In the genomic region with DNA sequence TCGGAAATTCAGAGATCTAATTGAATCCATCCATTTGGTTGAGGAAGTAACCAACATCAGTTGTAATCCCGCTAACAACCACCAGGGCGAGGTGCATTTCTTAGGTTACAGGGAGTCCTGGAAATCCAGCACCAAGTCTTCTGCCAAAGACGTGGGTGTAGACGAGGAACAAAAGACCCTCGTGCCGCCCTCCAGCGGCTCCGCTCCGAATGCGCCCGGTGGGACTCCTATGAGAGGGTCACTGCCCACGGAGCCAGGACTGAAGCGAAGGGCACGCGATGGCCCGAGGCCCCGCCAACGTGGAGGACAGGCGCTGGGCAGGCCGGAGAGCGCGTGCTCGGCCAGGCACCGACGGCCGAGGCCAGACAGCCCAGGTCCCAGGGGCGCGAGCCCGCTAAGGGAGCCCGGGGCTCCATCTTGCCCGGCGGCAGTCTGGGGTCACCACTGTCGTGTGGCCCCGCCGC, we compare ENCODE assay signal across 8 mouse cellular contexts. TPM values are rescaled to one million over a fixed set of nuclear protein-coding genes. Genes with fewer than 3 reads are reported as not detected.
DNase-seq lines count a peak whose midpoint lies in the region; ATAC-seq and TF ChIP-seq lines count a peak whose summit lies in the region.

No protein-coding gene starts in this region.

- DNase-seq in CH12.LX (ENCODE audit: extremely low read depth), result peak; percentile 94
- DNase-seq in c-Kit-positive CD71-negative TER-119-negative erythroid progenitor cells, embryonic 14.5 days (ENCODE audit: low read depth), result peak; percentile 89
- DNase-seq in forebrain, embryonic 10.5 days (ENCODE audit: extremely low spot score, low spot score), result peak; percentile 86
- peak; percentile 75 for DNase-seq in heart, postnatal 0 days (ENCODE audit: low spot score)
- DNase-seq in kidney, postnatal 36 days, result peak; percentile 86 to 90
- DNase-seq in neural tube, embryonic 11.5 days (ENCODE audit: low spot score), result peak; percentile 90

- TF ChIP-seq CTCF in CH12.LX (conservative IDR thresholded peaks at IDR 0.05 in 1 of 2, IDR thresholded peaks at IDR 0.05 in 1 of 2; ENCODE audit: low read depth in 2 of 2, low read length in 2 of 2), result peak; percentile 64; a peak in 3 of 4 replicates
- TF ChIP-seq CTCF in heart, postnatal 0 days (IDR thresholded peaks at IDR 0.05; ENCODE audit: low read depth), result peak; percentile 59

- under 1% methylated on average over 36 of the region's 36 CpGs for WGBS in forebrain, embryonic 10.5 days
- WGBS in heart, postnatal 0 days, result 2% methylated on average over 33 of the region's 36 CpGs
- 1% methylated on average over 36 of the region's 36 CpGs for WGBS in liver, embryonic 15.5 days (ENCODE audit: insufficient replicate concordance)
- under 1% methylated on average over 35 of the region's 36 CpGs for WGBS in neural tube, embryonic 11.5 days
- WGBS in stomach, embryonic 16.5 days, result 1% methylated on average over 36 of the region's 36 CpGs

- dilution Hi-C loops in CH12.LX (cut with MboI; ENCODE audit: extremely low pct_ligation_motif_present, extremely low pct_unique_long_range_greater_than_20kb, low sequenced_read_pairs), result no loop called here

- in situ Hi-C loops in CH12.LX (cut with MboI; ENCODE audit: low pct_ligation_motif_present, low pct_unique_long_range_greater_than_20kb, low sequenced_read_pairs), result no loop called here

- ATAC-seq in heart, postnatal 0 days (ENCODE audit: insufficient read depth, low read depth), result peak; percentile 14
- ATAC-seq in liver, embryonic 15.5 days (ENCODE audit: insufficient read depth), result peak; percentile 8
- peak; percentile 50 for ATAC-seq in neural tube, embryonic 11.5 days (ENCODE audit: insufficient read depth, low FRiP score, low TSS enrichment)
- ATAC-seq in stomach, embryonic 16.5 days (ENCODE audit: insufficient read depth, low FRiP score), result peak; percentile 2; the same call in 1 of the 2 replicates

- peak overlapping the region; percentile 54 for H3K9ac ChIP-seq in CH12.LX (ENCODE audit: insufficient read depth, low read depth)
- H3K9ac ChIP-seq in heart, postnatal 0 days (replicated peaks; ENCODE audit: low read depth, low read length), result peak overlapping the region; percentile 66; the same call in 1 of the 2 replicates
- H3K9ac ChIP-seq in liver, embryonic 15.5 days, result peak overlapping the region; percentile 62
- peak overlapping the region; percentile 69 for H3K9ac ChIP-seq in neural tube, embryonic 11.5 days (ENCODE audit: low read length)
- peak overlapping the region; percentile 85 for H3K9ac ChIP-seq in stomach, embryonic 16.5 days (ENCODE audit: low read length)

- H3K27ac ChIP-seq in CH12.LX (ENCODE audit: insufficient read depth, low read depth), result peak overlapping the region; percentile 69
- H3K27ac ChIP-seq in forebrain, embryonic 10.5 days, result peak overlapping the region; percentile 94
- peak overlapping the region; percentile 95 for H3K27ac ChIP-seq in heart, postnatal 0 days (ENCODE audit: low read depth)
- peak overlapping the region; percentile 77 for H3K27ac ChIP-seq in liver, embryonic 15.5 days (replicated peaks)
- H3K27ac ChIP-seq in neural tube, embryonic 11.5 days (ENCODE audit: low read depth, low read length), result peak overlapping the region; percentile 65
- H3K27ac ChIP-seq in stomach, embryonic 16.5 days (ENCODE audit: low read length), result peak overlapping the region; percentile 91

- no peaks in the 10 kb centered on the region for H3K27me3 ChIP-seq in CH12.LX (replicated peaks)
- H3K27me3 ChIP-seq in forebrain, embryonic 10.5 days (ENCODE audit: poor library complexity, severe bottlenecking), result no peaks in the 10 kb centered on the region
- H3K27me3 ChIP-seq in heart, postnatal 0 days (ENCODE audit: control insufficient read depth, insufficient read depth, low read length), result no peaks in the 10 kb centered on the region
- no peaks in the 10 kb centered on the region for H3K27me3 ChIP-seq in liver, embryonic 15.5 days
- no peaks in the 10 kb centered on the region for H3K27me3 ChIP-seq in neural tube, embryonic 11.5 days (ENCODE audit: control insufficient read depth, insufficient read depth, low read length)
- no peaks in the 10 kb centered on the region for H3K27me3 ChIP-seq in stomach, embryonic 16.5 days (ENCODE audit: control insufficient read depth, insufficient read depth, low read length)

- peaks cover 25% of the 10 kb centered on the region for H3K79me2 ChIP-seq in CH12.LX (replicated peaks; ENCODE audit: control insufficient read depth, extremely low read depth, insufficient read depth, poor library complexity, severe bottlenecking)

- H3K4me1 ChIP-seq in CH12.LX (ENCODE audit: control insufficient read depth in 1 of 2, insufficient read depth in 2 of 2), result peaks cover 3 to 19% of the 10 kb centered on the region in 2 experiments; a peak in 2 of 4 replicates
- peaks cover 20% of the 10 kb centered on the region for H3K4me1 ChIP-seq in forebrain, embryonic 10.5 days
- peaks cover 10% of the 10 kb centered on the region; the same call in 1 of the 2 replicates for H3K4me1 ChIP-seq in heart, postnatal 0 days (ENCODE audit: control insufficient read depth, insufficient read depth)
- H3K4me1 ChIP-seq in liver, embryonic 15.5 days (replicated peaks), result peaks cover 23% of the 10 kb centered on the region
- H3K4me1 ChIP-seq in neural tube, embryonic 11.5 days (ENCODE audit: control insufficient read depth, insufficient read depth, low read length), result peaks cover 6% of the 10 kb centered on the region
- peaks cover 12% of the 10 kb centered on the region; the same call in 1 of the 2 replicates for H3K4me1 ChIP-seq in stomach, embryonic 16.5 days (ENCODE audit: control insufficient read depth, insufficient read depth, low read length)

- TF ChIP-seq POLR2A in CH12.LX (IDR thresholded peaks at IDR 0.05; ENCODE audit: low read depth, low read length), result peak; percentile 59

- peak overlapping the region; percentile 34 to 60 (median 54) for H3K4me3 ChIP-seq in CH12.LX (replicated peaks in 1 of 3; ENCODE audit: low read depth in 2 of 3, low read length in 2 of 3, poor library complexity in 1 of 3)
- peak overlapping the region; percentile 64 for H3K4me3 ChIP-seq in forebrain, embryonic 10.5 days
- H3K4me3 ChIP-seq in heart, postnatal 0 days (ENCODE audit: low read depth, low read length), result peak overlapping the region; percentile 54
- peak overlapping the region; percentile 78 for H3K4me3 ChIP-seq in liver, embryonic 15.5 days (replicated peaks)
- H3K4me3 ChIP-seq in neural tube, embryonic 11.5 days (ENCODE audit: low read depth, low read length), result peak overlapping the region; percentile 44
- peak overlapping the region; percentile 56 for H3K4me3 ChIP-seq in stomach, embryonic 16.5 days (replicated peaks; ENCODE audit: low read length)

- no peak; the same call in 1 of the 2 replicates for TF ChIP-seq RAD21 in CH12.LX (IDR thresholded peaks at IDR 0.05; ENCODE audit: low read depth, low read length)

- peak overlapping the region; percentile 60 for H3K4me2 ChIP-seq in CH12.LX (ENCODE audit: insufficient read depth, low read depth, poor library complexity, severe bottlenecking)
- peak overlapping the region; percentile 63 for H3K4me2 ChIP-seq in heart, postnatal 0 days (ENCODE audit: low read depth, low read length)
- peak overlapping the region; percentile 98 for H3K4me2 ChIP-seq in liver, embryonic 15.5 days
- H3K4me2 ChIP-seq in neural tube, embryonic 11.5 days (ENCODE audit: low read depth), result peak overlapping the region; percentile 48
- peak overlapping the region; percentile 70 for H3K4me2 ChIP-seq in stomach, embryonic 16.5 days (ENCODE audit: low read depth, low read length)

- H3K9me3 ChIP-seq in CH12.LX (replicated peaks; ENCODE audit: low read length), result no peaks in the 10 kb centered on the region
- peaks cover 4% of the 10 kb centered on the region; the same call in 1 of the 2 replicates for H3K9me3 ChIP-seq in forebrain, embryonic 10.5 days
- H3K9me3 ChIP-seq in heart, postnatal 0 days (replicated peaks; ENCODE audit: control insufficient read depth, low read length), result no peaks in the 10 kb centered on the region; the same call in 1 of the 2 replicates
- no peaks in the 10 kb centered on the region for H3K9me3 ChIP-seq in liver, embryonic 15.5 days (replicated peaks)
- no peaks in the 10 kb centered on the region for H3K9me3 ChIP-seq in neural tube, embryonic 11.5 days (ENCODE audit: control insufficient read depth, low read length)
- H3K9me3 ChIP-seq in stomach, embryonic 16.5 days (replicated peaks; ENCODE audit: control insufficient read depth, low read length), result no peaks in the 10 kb centered on the region

- H3K36me3 ChIP-seq in CH12.LX (replicated peaks in 1 of 2; ENCODE audit: control insufficient read depth in 1 of 2, insufficient read depth in 1 of 2, low read length in 1 of 2), result peaks cover under 1 to 16% of the 10 kb centered on the region in 2 experiments
- peaks cover 22% of the 10 kb centered on the region for H3K36me3 ChIP-seq in forebrain, embryonic 10.5 days (replicated peaks)
- peaks cover 3% of the 10 kb centered on the region; the same call in 1 of the 2 replicates for H3K36me3 ChIP-seq in heart, postnatal 0 days (replicated peaks; ENCODE audit: control insufficient read depth, insufficient read depth, low read length)
- peaks cover 7% of the 10 kb centered on the region; the same call in 1 of the 2 replicates for H3K36me3 ChIP-seq in liver, embryonic 15.5 days (replicated peaks)
- H3K36me3 ChIP-seq in neural tube, embryonic 11.5 days (ENCODE audit: control insufficient read depth, insufficient read depth, low read length), result no peaks in the 10 kb centered on the region
- H3K36me3 ChIP-seq in stomach, embryonic 16.5 days (ENCODE audit: control insufficient read depth, insufficient read depth, low read length), result no peaks in the 10 kb centered on the region

- no peak for TF ChIP-seq EP300 in CH12.LX (IDR thresholded peaks at IDR 0.05; ENCODE audit: low read length)
- no peak for TF ChIP-seq EP300 in heart, postnatal 0 days (IDR thresholded peaks at IDR 0.05; ENCODE audit: low read depth)

TF ChIP-seq in CH12.LX, 34 proteins besides CTCF, POLR2A, EP300 and RAD21 (continues in another document):
- TF ChIP-seq UBTF (IDR thresholded peaks at IDR 0.05; ENCODE audit: low read depth, low read length), result peak; percentile 96; the same call in 1 of the 2 replicates
- TF ChIP-seq HCFC1 (IDR thresholded peaks at IDR 0.05; ENCODE audit: low read depth, low read length), result no peak
- TF ChIP-seq JUND (conservative IDR thresholded peaks at IDR 0.05; ENCODE audit: low read depth, low read length), result no peak
- no peak for TF ChIP-seq ZNF384 (IDR thresholded peaks at IDR 0.05; ENCODE audit: low read depth, low read length)

RNA-seq across cellular contexts. Expression of gene Zmym2, which starts 1.1 kb away (rescaled TPM):
- total RNA-seq in CH12.LX (2012; rRNA removed) (13.4 and 15.1 TPM in 2 replicates), CH12.LX (2014; rRNA removed) (21.1 and 23.0 TPM in 2 replicates)
- 34.9 and 40.5 TPM in 2 replicates for polyA plus RNA-seq in CH12.LX (2012; ENCODE audit: insufficient read length, low read depth)
- polyA plus RNA-seq in forebrain, embryonic 10.5 days (2016; fragmentation: Nextera tagmentation; extraction: Ambion mirVana), result 64.4 and 70.6 TPM in 2 replicates
- 18.4 and 20.8 TPM in 2 replicates for total RNA-seq in heart, postnatal 0 days (2014; rRNA removed; ENCODE audit: low replicate concordance)
- polyA plus RNA-seq in heart, postnatal 0 days (2015; fragmentation: Nextera tagmentation; extraction: Ambion mirVana), result 16.3 and 18.1 TPM in 2 replicates
- 4.6 and 7.9 TPM in 2 replicates for polyA plus RNA-seq in liver, embryonic 15.5 days (2015; fragmentation: Nextera tagmentation; extraction: Ambion mirVana)
- polyA plus RNA-seq in neural tube, embryonic 11.5 days (2014; fragmentation: Nextera tagmentation; extraction: Ambion mirVana), result 56.7 and 67.9 TPM in 2 replicates
- polyA plus RNA-seq in stomach, embryonic 16.5 days (2015; fragmentation: Nextera tagmentation; extraction: Ambion mirVana), result 40.1 and 40.2 TPM in 2 replicates

Comparison
In these comparisons a context has a peak if more than half of its experiments do, and no peak if none do; other contexts are left out.
1. Peak in every context shown above with its lines: DNase-seq, ATAC-seq, H3K4me3 ChIP-seq and H3K27ac ChIP-seq.
2. H3K4me2 ChIP-seq: peak in every context shown above with its lines; median percentile 98 in liver, embryonic 15.5 days; 70 in stomach, embryonic 16.5 days; 63 in heart, postnatal 0 days; 60 in CH12.LX; 48 in neural tube, embryonic 11.5 days.